Mouse (Mus musculus): Measurements from ENCODE around the gene Gdf15.

DNA sequence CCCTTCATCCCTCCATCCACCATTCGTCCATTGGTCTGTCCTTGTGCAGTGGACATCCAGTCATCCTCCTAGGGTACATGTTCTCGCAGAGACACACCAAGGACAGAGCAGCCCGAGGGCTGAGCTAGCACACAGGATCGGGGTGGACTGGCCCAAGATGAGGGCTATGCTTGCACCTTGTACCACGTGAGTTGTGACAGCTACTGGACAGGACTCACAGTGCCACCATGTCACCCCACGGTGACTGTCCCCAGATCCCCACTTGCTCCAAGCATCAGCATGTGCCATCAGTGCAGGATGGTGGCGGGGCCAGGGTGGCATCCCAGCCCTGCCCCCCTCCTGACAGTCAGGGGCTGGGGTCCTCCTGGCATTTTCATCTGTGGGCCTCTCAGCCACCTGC lies 27.7 kb downstream of the Gdf15 start:
- TF ChIP-seq CTCF (IDR thresholded peaks at IDR 0.05; ENCODE audit: extremely low read depth, insufficient read depth, insufficient read length, insufficient replicate concordance) (no peak), POLR2A (IDR thresholded peaks at IDR 0.05; ENCODE audit: low read depth, low read length) (no peak)

Measured in spleen, adult 2 months (tissue).